Mouse (Mus musculus): Measurements from ENCODE around the gene Sept9. TPM values are rescaled to one million over a fixed set of nuclear protein-coding genes. Genes with fewer than 3 reads are reported as not detected.

Sept9 gene
- total RNA-seq, 2 experiments from 2014 or later: 65.0 to 69.0 TPM

- no peak for DNase-seq (ENCODE audit: extremely low spot score in 1 of 2, low spot score in 2 of 2)
Observed at GRCm38 (mm10) chr11:117174098-117174892, 25.2 kb upstream of the Sept9 start.

GRCm38 (mm10) chr11:117174924-117175323 lies 24.5 kb upstream of the Sept9 start:
- no peak for DNase-seq (ENCODE audit: extremely low spot score in 1 of 2, low spot score in 2 of 2)
- intact Hi-C loops (cut with DNase I): loop anchor here (10.0 kb wide), 1 partner anchor 260 kb away; the partner anchor contains the start of gene Mgat5b

More at GRCm38 (mm10) chr11:117174098-117174892, 25.2 kb upstream of the Sept9 start:
- intact Hi-C loops (cut with DNase I): loop anchor here (10.0 kb wide), 1 partner anchor 259 kb away; the partner anchor contains the start of gene Mgat5b

DNA sequence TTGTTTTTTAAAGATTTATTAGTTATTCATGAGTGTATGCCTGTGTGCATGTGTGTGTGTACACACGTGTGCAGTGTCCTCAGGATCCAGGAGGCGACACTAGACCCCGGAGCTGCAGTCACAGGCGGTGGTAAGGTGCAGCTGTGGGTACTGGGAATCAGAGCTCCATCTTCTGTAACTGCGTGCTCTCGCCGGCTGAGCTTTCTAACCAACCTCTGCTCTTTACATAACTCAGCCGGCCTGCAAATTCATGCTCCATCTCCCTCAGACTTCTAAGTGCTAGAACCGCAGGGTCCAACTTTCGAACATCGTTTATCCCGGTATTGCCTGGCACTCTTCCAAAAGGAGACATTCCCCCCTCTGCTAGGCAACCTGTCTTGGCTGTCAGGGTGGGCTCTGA lies 24.0 kb upstream of the Sept9 start:
- intact Hi-C loops (cut with DNase I): loop anchor here (10.0 kb wide), 1 partner anchor 261 kb away; the partner anchor contains the start of gene Mgat5b
- no peak for DNase-seq (ENCODE audit: extremely low spot score in 1 of 2, low spot score in 2 of 2)

DNA sequence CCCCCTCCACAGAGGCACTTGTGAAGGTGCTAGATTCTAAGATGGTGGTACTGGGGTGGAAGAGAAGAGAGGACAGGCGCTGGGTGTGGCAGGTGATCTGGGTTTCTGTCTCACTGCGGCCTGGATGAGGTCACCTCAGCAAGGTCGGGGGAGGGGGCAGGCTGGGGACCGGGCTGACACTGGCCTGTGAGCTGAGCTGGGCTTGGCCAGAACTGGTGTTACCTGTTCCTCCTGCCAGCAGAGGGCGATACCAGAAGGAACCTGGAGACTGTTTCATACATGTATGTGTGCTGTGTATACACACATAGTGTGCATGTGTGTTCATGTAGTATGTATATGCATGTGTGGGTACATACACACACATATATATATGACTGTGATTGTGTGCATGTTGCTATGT lies 23.2 kb upstream of the Sept9 start:
- intact Hi-C loops (cut with DNase I): loop anchor here (10.0 kb wide), 1 partner anchor 262 kb away; the partner anchor contains the start of gene Mgat5b
- DNase-seq (ENCODE audit: extremely low spot score in 1 of 2, low spot score in 2 of 2): peak in 1 of 2 experiments; percentile 71

- intact Hi-C loops (cut with DNase I): loop anchor here (1.0 to 10.0 kb wide), 2 partner anchors 105 to 262 kb away; partner anchors contain the start of gene Mgat5b
- DNase-seq (ENCODE audit: extremely low spot score in 1 of 2, low spot score in 2 of 2): no peak
Observed at GRCm38 (mm10) chr11:117176900-117177299, 22.6 kb upstream of the Sept9 start.

DNA sequence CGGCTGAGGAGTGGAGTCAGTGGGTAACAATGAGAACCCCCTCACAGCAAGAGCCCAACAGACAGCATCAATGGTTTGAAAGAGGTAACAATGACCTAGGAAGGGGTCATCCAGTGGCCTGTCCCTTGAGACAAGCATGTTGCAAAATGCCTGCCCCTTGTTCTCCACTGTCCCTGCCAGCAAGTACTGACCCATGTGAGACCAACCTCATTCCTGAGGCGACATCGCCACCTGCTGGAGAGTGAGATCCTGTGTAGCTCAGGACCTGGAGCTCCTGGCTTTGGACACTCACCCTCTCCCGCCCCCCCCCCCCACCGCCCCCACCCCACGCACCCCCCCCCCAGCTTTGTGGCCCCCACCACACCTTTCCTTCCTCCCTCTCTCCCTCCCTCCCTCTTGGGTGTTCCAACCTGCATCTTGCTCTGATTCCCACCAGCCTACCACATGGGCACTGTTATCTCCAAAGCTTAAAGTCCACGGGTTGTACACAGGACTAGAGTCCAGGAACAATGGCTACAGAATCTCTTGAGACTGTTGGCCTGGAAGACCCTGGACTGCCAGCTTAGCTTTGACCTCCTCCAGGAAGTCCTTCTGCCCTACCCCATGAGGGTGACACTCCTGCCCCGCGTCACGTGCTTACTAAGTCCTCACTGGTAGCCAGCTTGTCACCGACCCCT lies 22.0 kb upstream of the Sept9 start:
- peak; percentile 88 to 92 for DNase-seq (ENCODE audit: extremely low spot score in 1 of 2, low spot score in 2 of 2)
- intact Hi-C loops (cut with DNase I): loop anchor here (1.0 to 10.0 kb wide), 2 partner anchors 105 to 263 kb away; partner anchors contain the start of gene Mgat5b

DNA sequence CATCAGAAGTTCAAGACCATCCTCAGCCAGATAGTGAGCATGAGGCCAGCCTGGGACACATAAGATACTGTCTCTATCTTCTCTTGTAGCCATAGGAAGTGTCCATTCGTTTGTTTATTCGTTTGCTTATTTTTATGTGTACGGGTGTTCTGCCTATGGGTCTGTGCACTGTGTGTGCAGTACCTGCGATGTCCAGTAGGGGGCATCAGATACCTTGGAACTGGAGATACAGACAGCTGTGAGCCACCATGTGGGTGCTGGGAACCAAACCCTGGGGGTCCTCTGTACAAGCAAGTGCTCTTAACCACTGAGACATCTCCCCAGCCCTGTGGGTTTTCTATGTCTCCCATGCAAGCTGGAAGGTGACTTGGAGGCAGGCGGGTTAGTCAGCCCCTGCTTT lies 19.6 kb upstream of the Sept9 start:
- intact Hi-C loops (cut with DNase I): loop anchor here (10.0 kb wide), 1 partner anchor 265 kb away; the partner anchor contains the start of gene Mgat5b
- no peak for DNase-seq (ENCODE audit: extremely low spot score in 1 of 2, low spot score in 2 of 2)

GRCm38 (mm10) chr11:117182808-117183207 lies 16.7 kb upstream of the Sept9 start:
- DNase-seq (ENCODE audit: extremely low spot score in 1 of 2, low spot score in 2 of 2): no peak

DNA sequence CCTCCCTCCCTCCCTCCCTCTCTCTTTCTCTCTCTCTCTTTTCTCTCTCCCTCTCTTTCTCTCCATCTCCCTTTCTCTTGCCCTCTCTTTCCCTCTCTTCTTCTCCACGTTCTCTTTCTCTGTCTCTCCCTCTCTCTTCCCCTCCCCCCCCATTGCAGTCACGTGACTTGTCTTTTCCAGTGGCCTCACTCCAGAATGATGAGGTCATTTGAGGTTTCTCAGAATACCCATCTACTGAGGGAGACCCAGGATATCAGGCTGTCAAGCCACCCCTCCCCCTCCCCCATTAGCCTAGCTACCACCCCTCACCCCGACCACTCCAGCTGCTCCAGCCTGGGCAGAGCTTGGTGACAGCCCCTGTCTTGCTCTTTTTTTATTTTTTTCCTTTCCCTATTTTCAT lies 16.2 kb upstream of the Sept9 start:
- intact Hi-C loops (cut with DNase I): no loop called here
- no peak for DNase-seq (ENCODE audit: extremely low spot score in 1 of 2, low spot score in 2 of 2)

More at GRCm38 (mm10) chr11:117182808-117183207, 16.7 kb upstream of the Sept9 start:
- intact Hi-C loops (cut with DNase I): no loop called here

DNA sequence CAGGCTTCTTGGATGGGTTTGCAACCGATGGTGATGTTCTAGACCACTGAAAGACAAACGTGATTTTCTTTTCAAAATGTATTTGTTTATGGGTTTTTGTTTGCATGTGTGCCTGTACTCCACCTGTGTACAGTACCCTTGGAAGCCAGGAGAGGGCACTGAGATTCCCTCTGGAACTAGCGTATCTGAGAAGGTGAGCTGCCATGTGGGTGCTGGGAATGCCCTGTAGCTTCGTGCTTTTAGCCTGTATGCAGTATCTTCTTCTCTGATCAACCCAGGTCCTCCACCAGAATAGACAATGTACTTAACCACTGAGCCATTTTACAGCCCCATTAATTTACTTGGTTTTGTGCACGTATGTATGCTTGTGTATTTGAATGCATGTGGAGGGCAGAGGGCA lies 15.6 kb upstream of the Sept9 start:
- no peak for DNase-seq (ENCODE audit: extremely low spot score in 1 of 2, low spot score in 2 of 2)

GRCm38 (mm10) chr11:117185076-117185933 lies 14.2 kb upstream of the Sept9 start:
- intact Hi-C loops (cut with DNase I): no loop called here
- peak in 1 of 2 experiments; percentile 38 for DNase-seq (ENCODE audit: extremely low spot score in 1 of 2, low spot score in 2 of 2)

More for the DNA sequence above, 15.6 kb upstream of the Sept9 start:
- intact Hi-C loops (cut with DNase I): no loop called here

- DNase-seq (ENCODE audit: extremely low spot score in 1 of 2, low spot score in 2 of 2): peak in 1 of 2 experiments; percentile 52
- intact Hi-C loops (cut with DNase I): no loop called here
Observed at GRCm38 (mm10) chr11:117191524-117191923, 7.9 kb upstream of the Sept9 start.

GRCm38 (mm10) chr11:117194475-117194937 lies 5.0 kb upstream of the Sept9 start:
- intact Hi-C loops (cut with DNase I): no loop called here
- no peak for DNase-seq (ENCODE audit: extremely low spot score in 1 of 2, low spot score in 2 of 2)

DNA sequence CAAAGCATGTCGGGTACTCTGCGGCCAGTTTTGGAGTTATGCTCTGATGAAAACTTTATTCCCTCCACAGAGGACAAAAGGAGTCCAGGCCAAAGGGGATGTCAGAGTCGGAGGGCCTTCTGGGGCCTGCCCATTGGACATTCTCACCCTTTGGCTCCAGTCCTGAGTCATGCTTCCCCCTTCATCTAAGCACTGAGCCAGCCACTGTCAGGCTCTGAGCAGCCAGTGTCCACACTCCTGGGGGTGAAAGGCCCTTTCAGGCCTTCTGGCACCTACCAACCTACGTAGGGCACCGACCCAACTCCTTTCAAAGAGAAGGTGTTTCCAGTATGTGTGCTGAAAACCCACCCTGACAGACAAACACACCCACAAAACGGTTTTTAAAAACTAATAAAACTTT lies 3.8 kb upstream of the Sept9 start:
- no peak for DNase-seq (ENCODE audit: extremely low spot score in 1 of 2, low spot score in 2 of 2)
- intact Hi-C loops (cut with DNase I): no loop called here

GRCm38 (mm10) chr11:117196681-117197080 lies 2.8 kb upstream of the Sept9 start:
- no peak for DNase-seq (ENCODE audit: extremely low spot score in 1 of 2, low spot score in 2 of 2)
- intact Hi-C loops (cut with DNase I): no loop called here

DNA sequence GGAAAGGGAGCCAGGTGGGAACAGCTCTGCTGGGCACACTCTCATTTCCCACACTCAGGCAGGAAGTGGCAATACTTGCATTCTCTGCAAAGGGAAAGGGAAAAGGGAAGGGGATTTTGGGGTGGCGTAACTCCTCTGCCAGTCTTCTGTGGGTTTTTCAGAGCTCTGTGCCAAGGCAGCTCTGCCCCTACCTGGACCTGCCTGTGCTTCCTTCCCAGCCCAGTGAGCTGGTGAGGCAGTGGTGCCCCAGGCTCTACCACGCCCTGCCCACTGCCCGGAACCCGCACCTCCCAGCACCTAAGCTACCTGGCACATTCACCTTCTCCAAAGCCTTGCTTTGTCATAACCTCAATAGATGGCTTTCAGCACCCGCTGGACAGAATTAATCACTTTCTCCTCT lies 1.3 kb upstream of the Sept9 start:
- no peak for DNase-seq (ENCODE audit: extremely low spot score in 1 of 2, low spot score in 2 of 2)
- intact Hi-C loops (cut with DNase I): no loop called here

DNA sequence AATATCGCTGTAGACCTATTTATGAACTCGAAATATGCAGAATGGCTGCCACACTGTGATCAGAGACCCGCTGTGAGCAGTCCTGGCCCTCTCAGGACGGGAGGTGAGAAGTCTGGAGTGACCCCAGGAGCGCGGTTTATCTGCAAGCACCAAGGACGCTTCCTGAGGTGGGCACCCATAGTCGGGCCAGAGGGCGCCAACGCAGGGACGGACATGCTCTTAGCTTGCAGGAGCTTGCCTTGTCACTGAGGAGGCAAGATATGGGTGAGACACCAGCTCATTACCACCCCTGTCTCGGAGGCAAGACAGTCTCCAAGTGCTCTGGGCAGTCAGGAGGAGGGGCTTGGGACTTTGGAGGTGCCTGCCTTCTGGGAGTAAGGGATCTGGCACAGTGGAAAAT lies 2.4 kb downstream of the Sept9 start:
- intact Hi-C loops (cut with DNase I): no loop called here
- no peak for DNase-seq (ENCODE audit: extremely low spot score in 1 of 2, low spot score in 2 of 2)

DNA sequence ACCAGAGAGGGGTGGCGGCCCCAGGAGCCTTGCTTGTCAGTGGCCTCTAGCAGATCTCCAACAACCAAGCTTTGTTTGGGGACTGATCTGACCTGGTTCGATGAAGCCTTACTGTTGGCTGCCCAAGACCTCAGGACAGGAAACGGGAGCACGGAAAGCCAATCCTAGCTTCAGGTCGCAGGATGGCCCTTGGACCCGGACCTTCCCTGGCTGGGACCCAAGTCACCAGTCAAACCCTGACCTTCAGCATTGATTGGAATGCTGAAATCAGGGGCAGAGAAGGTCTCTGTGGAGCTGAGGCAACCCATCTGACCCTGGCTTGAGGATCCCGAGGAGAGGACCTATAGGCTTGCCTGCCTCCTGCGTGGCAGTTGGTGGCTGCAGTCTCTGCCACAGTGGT lies 5.1 kb downstream of the Sept9 start:
- intact Hi-C loops (cut with DNase I): no loop called here

GRCm38 (mm10) chr11:117205042-117205441 lies 5.6 kb downstream of the Sept9 start:
- intact Hi-C loops (cut with DNase I): no loop called here
- DNase-seq (ENCODE audit: extremely low spot score in 1 of 2, low spot score in 2 of 2): no peak

More for the DNA sequence above, 5.1 kb downstream of the Sept9 start:
- DNase-seq (ENCODE audit: extremely low spot score in 1 of 2, low spot score in 2 of 2): no peak

All from left cerebral cortex, postnatal 10 days (tissue).